Mouse (Mus musculus) heart, postnatal 10 days (tissue): ENCODE measurements around the gene Gm37240. TPM values are rescaled to one million over a fixed set of nuclear protein-coding genes. Genes with fewer than 3 reads are reported as not detected.

ENCODE experiments used
- DNase-seq, 2 experiments: peaks; one replicate each; pipeline ENCODE4 v3.0.0; 2021
- intact Hi-C: fragments of 180-260 bp; cut with DNase I; formaldehyde crosslinking; loops from one replicate; pipeline ENCODE4 v1.15.1; 2025
- total RNA-seq, 2 experiments: library from RNA; stranded (reverse); gene quantifications; 2 replicates each; pipeline ENCODE4 v1.2.3; 2021

Gm37240 gene
- total RNA-seq, 2 experiments from 2014 or later = 21.2 to 37.3 TPM

DNA sequence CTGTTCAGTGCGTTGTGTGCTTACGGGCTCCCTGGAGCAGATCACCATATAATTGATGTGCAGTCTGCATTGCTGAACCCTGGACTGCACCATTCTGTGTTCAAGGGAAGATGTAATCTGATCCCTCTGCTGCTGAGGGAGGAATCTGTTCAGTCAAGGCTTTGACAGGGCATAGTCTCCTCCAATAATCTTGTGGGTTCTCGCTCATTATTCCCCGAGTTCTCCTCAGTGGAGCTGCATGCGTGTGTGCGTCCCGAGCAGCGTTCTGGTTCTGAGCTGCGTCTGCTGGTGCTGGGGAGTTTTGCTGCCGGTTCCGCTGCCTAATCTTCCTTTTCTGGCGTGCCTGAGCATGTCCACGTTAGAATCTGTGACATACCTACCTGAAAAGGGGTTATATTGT is 935.2 kb downstream of the Gm37240 start:
- DNase-seq = peak; percentile 47 to 58
- intact Hi-C loops = no loop called here

DNA sequence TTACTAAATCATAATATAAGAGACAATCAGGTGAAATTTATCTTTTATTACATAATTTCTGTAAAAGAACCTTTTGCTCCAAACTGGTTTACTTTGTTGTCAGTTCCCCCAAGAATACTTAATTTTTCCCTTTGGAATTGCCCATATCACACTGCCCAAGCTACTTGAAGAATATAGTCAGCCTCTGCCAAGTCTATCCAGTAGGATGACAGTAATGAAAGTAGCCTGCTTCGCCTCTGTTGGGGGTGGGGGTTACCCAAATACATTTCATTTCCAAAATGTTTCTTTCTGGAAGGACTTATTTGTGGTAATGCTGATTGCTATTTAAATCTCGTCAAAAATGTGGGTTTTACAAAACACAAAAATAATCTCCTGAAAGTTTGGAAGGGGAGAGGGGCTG is 935.6 kb downstream of the Gm37240 start:
- no peak for DNase-seq
- intact Hi-C loops = no loop called here

DNA sequence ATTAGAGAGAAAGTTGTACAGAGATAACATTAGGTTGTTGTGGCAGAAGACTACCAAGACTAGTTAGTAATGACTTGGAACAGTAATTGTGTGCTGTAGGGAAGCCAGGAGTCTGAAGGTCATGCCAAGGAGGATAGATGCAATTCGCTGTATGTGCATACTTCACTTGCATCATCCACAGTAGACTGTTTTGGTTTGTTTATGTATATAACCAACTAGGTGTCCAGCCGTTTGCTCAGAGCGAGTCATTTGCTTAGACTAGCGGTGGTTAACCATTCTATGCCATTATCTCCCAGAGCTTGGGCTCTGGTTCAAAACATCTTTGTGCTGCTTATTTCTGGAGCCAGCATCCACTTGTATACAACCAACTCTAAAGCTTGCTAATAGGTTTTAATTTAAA is 937.9 kb downstream of the Gm37240 start:
- DNase-seq = peak in 1 of 2 experiments; percentile 17
- intact Hi-C loops = no loop called here

DNA sequence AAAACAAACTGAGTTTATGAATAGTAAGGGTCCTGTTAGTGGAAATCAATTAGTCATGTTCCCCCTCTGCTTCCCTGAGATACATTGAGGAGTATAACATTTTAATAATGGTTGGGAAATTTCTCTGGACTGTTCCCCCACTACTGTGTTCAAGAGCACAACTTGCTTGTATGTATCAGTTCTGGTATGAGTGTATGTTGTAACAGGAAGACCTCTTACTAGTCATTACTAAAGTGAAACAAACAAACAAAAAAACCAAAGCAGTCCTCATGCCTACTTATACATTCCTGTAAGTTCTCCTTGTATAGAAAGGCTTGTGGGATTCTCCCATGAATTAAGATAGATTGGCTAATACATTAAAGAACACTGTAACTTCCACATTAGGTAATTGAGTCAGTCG is 940.9 kb downstream of the Gm37240 start:
- no peak for DNase-seq
- intact Hi-C loops = no loop called here

DNA sequence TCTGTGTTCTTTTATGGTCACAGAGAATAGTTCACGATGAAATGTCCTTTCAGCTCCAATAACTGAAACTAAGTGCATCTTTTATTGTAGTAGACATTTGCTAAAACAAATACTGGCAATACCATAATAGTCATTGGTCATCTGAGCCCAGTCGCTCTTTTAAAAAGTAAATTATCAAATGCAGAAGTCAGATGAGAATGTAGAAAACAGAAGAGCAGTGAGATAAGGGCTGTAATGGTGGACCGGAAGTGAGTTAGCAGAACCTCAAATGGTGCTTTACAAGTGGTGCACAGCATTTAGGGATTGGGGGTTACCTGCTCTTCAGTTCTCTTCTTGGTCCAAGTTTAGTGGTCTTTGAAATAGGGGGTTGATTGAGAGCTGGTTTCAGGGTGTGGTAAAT is 942.4 kb downstream of the Gm37240 start:
- intact Hi-C loops = no loop called here
- no peak for DNase-seq

DNA sequence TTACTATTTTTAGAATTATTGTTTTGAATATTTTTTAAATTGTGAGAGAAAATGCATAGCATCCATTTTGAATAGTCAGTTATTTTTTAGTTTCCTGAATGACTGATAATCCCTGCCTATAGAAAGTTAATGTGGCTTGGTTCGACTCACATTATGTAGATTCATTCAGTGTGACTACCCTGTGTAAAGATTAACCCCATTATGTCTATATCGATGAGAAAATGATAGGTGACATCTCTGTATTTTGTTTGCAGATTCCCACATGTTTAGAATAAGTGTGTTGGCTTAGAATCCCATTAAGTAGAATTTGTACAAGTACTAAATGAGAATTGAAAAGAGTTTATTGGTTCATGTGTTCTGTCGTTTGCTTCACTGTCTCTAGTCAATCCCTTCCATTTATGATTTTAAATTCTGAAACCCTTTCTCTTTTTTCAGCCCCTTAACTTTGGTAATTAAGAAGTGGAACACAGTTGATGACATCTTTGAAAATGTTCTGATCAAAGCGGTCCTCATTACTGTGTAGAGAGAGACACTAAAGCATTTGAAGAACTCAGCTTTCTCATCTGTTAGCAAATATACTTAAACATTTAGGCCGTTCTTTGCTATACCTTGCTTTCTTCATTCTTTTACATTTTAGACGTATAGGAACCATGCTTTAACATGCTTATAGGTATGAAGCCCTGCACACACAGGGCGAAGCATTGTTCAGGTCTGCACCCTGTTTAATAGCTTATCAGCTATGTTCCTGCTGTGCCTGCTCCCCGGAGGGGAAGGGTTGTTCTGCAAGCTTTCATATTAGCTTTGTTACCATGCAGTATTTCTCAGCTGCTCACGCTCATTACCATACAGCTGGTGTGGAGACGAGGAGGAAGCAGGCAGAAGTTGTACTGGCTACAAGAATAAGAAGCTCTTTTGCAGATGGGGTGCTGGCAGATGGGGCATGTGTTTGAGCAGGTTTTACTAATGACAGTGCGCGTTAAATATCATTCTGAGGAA is 949.7 kb downstream of the Gm37240 start:
- no peak for DNase-seq
- intact Hi-C loops = no loop called here

DNA sequence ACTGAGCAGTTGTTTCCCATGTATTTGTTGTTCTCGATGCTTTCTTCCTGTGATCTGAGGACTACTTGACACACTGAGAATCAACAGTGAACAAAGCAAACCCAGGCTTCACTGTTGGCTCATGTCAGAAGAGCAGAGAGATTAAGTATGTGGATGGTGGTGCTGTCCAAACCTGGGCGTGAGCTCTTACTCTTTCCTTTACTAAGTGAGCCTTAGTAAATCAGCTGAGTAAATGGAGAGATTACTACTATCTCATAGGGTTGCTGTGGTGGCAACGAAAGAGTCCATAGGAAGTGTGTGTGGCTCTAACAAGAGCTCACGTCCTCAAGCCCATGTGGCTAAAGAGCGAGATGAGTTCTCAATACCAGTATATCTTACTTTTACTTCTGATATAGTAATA is 950.4 kb downstream of the Gm37240 start:
- no peak for DNase-seq
- intact Hi-C loops = no loop called here

DNA sequence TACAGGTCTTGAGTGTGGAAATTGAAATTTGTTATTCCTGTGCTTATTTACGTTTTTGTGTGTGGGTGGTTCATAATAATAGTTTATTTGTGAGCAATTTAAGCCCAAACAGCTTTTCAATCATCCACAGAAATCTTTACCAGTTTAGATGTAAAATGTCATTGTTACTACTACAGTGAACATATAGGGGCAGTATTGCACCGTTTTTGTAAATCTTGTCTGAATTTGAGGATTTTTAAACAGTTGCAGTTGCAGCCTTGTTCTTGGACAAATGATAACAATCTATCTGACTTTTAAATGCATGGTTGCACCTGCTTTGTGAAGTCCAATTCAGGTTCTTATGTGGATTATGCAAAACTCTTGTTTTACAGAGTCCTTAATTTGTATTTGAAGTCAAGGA is 951.1 kb downstream of the Gm37240 start:
- intact Hi-C loops = no loop called here
- no peak for DNase-seq

DNA sequence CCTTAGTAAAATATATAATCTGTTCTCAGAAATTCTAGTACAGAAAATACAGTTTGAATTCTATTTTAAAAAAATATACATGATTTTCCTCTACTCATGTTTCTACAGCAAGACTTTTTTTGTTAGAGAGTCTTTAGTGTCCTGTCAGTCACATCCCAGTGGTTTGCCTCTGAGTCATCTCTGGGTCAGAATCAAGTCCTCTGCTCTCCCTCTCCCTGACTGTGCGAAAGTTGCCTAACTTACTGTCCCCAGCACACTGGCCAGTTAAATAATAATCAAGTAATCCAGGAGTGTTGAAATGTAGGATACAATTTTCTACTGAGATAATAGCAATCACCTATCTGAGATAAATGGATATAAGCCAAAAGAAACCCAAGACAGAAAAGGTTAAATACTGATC is 951.6 kb downstream of the Gm37240 start:
- intact Hi-C loops = no loop called here
- no peak for DNase-seq

DNA sequence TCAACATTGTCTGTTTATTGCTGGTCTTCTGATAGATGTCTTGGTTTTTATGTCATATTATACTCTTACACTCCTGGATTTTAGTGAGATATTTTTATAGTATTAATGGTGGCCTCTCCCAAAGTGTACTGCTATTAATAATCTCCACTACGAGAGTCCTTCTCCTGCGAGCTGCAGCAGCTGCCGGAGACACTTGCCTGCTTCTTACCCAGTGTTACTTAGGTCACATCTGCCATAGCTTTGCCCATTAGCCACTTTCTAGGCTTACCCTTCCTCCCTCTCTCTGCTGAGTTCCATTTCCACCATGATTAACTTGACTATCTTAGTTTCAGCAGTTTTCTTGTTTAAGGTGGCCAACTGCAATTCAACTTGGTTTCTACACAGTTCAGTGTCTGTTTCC is 956.6 kb downstream of the Gm37240 start:
- intact Hi-C loops = no loop called here

DNA sequence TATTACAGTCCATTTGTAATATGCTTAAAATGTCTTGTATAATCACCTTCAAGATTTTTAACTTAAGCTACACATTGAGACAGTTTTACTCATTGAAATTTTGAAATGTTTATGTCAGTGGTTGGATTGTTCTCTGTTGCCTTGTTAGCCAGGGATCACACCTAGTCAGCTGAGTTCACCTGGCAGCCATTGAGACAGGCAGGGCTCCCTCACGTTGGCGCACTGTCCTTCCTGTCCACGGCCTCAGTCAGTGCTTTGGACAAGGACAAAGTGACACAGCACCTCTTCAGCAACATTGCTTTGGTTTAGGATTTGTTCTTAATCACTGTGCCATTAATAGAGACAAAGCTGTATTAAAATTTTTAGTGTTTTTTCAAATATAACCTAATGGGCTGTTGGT is 958.1 kb downstream of the Gm37240 start:
- intact Hi-C loops = loop anchor here (5.0 to 10.0 kb wide), 2 partner anchors 436 to 588 kb away; no protein-coding TSS in a partner anchor
- peak; percentile 46 to 73 for DNase-seq

More for the DNA sequence above, 956.6 kb downstream of the Gm37240 start:
- no peak for DNase-seq

DNA sequence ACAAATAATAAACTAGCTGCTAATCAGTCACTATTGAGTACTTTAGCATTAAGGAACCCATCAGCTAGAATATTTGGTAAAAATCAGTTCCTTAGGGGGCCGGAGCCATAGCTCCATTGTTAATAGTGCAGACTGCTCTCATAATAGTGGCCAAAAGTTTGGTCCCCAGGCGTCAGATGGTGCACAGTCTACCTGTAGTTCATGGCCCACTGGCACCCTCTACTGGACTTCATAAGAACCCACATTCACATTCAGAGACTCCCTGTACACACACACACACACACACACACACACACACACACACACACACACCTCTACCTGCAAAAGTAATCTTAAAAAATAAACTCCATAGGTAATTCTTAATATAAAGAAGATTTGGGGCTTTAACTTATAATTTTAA is 959.4 kb downstream of the Gm37240 start:
- peak in 1 of 2 experiments; percentile 35 for DNase-seq
- intact Hi-C loops = loop anchor here (5.0 to 10.0 kb wide), 2 partner anchors 437 to 589 kb away; no protein-coding TSS in a partner anchor

DNA sequence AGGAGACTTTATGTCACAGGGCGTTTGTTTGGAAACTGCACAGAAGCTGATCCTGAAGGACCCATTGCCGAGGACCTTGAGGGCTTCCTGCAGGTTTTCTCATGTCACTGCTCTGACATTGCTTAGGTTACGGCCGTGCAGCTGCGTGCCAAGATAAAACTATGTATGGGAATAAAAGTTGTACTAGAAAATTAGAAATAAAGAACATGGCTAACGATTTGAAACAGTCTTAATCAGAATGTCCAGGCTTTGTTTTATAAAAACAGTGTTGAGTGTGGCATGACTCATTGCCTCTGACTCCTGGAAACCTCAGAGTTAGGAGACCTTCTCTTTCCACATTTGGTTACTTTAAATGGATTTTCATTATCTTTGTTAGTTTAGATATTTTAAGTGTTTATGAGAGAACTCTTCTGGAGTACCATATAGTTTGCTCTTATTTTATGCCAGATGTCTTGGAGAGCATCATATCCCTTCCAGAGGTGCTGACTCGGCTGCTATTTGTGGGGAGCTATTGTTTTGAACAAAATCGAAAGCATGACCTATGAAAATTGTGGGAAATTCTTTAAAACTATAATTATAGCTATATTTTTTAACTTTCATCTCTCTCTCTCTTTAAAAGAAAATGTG is 960.0 kb downstream of the Gm37240 start:
- no peak for DNase-seq
- intact Hi-C loops = loop anchor here (5.0 to 10.0 kb wide), 2 partner anchors 438 to 590 kb away; no protein-coding TSS in a partner anchor

DNA sequence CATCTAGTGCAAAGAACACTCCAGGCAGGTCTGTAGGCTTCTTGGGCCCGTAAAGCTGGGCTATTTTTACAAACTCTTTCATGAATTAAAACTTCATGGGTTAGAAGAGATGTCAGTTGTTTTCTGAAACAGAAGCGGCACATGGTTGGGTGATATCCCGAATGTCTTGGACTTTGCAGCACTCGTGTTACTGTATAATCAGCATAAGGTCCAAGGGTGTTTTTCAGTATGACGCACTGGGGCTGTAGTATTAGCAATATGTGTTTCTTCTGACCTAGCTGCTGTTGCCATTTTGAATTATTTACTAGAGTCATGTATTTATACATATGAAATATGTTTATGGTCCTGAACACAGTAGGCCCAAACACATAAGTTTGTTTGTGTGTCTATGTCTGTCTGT is 961.2 kb downstream of the Gm37240 start:
- no peak for DNase-seq
- intact Hi-C loops = loop anchor here (5.0 to 10.0 kb wide), 2 partner anchors 439 to 591 kb away; no protein-coding TSS in a partner anchor

DNA sequence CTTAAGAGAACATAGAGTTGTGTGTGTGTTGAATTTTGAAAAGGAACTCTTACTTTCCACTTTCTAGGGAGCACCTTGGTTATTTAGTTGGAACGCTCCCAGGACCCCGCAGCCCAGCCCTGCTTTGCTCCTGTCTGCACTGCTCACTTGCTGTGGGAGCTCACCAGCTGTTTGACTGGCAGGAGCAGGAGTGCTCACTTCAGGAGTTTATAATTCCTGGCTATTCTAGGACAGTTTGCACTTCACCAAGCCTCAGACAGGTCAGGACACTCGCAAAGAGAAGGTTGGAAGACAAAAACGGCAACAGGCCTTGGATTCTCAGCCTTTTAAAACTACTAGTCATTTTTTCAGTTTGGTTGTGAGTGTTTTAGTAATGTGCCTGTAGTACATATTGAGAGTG is 962.1 kb downstream of the Gm37240 start:
- intact Hi-C loops = loop anchor here (2.0 to 10.0 kb wide), 3 partner anchors 440 to 648 kb away; no protein-coding TSS in a partner anchor
- peak; percentile 59 to 64 for DNase-seq

DNA sequence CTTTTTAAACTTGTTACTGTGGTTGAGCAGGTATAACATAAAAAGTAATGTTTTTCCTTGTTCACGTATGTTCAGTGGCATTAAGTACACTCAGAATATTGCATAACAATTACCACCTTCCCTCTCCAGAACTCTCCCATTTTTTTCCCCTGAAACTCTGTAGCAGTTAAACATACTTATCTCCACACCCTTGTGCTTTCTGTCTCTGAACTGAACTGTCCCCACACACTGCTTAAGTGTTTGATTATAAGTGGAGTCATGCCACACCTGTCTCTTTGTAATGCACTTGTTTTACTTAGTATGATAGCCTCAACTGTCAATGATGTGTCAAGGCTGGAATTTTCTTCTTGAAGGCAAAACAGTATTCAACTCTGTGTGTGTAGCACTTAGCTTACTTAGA is 963.6 kb downstream of the Gm37240 start:
- intact Hi-C loops = loop anchor here (2.0 to 10.0 kb wide), 4 partner anchors 354 to 1004 kb away; no protein-coding TSS in a partner anchor
- no peak for DNase-seq

DNA sequence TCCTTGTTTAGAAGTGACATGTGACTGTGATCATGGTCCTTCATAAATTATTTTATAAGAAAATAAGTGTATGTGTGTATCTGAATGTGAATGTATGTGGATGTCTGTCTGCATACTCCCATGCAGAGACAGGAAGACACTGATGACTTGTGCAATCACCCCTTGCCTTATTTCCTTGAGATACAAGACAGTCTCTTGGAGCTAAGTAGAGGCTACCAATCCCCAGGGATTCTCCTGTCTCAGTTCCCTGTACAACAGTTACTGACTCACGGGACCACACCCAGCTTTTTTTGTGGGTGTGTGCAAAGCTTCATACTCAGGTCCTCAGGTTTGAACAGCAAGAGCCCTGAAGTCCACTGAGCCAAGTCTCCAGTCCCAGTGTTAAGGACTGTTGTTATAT is 964.1 kb downstream of the Gm37240 start:
- DNase-seq = no peak
- intact Hi-C loops = loop anchor here (5.0 to 10.0 kb wide), 3 partner anchors 354 to 1004 kb away; no protein-coding TSS in a partner anchor

DNA sequence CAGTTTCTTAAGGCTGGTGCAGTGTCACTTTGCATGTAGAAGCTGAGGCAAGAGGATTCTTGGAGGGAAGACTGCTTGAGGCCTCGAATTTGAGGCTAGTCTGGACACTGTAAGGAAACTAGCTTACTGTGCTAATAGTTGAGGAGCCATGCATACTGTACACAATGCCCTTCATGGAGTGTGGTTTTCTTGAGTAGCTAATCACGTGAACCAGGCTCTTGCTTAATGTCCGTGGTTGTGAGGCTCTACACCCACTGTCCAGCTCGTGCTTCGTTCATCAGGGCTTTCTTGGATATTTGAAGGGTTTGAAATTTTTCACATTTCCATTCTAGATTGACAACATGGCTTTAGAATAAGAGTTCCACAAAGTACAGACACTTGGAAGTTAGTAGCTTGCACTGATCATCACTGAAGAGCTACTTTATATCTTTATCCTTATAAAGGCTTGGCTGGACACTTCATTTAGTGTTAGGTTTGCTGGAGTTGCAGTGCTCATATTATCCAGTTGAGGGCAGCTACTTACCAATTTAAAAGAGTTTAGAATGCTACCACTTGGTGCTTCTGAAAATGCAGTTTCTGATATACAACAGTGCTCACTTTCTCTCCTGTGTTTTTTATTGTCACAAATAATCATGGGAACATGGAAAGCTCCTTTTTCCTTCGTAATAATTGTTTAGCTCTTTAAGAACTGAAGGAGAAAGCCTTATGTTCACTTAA is 965.5 kb downstream of the Gm37240 start:
- intact Hi-C loops = loop anchor here (5.0 to 10.0 kb wide), 3 partner anchors 355 to 1005 kb away; no protein-coding TSS in a partner anchor
- DNase-seq = peak; percentile 64

DNA sequence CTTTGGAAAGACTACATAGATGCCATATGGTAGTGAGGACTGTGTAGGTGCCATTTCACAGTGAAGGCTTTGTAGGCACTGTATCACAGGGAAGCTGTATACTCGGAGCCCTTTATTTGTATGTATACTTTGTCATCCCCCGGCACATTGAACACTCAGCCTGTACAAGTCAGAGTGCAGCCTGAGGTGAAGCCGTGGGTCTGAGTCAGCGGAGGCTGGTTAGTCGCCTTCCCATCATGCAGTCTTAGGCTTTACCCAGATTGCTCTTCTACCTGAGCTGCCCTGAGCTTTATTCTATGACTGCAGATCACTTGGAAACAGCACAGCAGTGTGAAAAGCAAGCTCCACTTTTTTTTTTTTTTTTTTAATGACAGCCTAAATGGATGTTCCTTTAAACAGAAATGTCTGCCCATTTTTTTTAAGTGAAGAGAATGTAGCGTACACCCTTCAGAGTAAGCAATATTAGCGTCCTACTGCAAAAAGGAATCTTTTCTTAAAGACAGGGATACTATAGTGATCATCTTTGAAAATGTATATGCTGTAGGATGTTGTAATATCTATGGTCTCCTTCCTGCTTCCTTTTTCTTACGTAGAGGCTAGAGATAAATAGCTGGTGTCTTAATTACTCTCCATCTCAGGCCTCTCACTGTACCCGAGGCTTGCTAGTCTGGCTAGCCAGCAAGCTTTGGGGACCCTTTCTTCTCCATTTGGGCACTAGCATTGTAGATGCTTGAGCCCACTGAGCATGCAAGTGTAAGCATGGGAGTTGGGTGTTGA is 969.2 kb downstream of the Gm37240 start:
- intact Hi-C loops = loop anchor here (10.0 kb wide), 2 partner anchors 777 to 1217 kb away; no protein-coding TSS in a partner anchor
- no peak for DNase-seq

DNA sequence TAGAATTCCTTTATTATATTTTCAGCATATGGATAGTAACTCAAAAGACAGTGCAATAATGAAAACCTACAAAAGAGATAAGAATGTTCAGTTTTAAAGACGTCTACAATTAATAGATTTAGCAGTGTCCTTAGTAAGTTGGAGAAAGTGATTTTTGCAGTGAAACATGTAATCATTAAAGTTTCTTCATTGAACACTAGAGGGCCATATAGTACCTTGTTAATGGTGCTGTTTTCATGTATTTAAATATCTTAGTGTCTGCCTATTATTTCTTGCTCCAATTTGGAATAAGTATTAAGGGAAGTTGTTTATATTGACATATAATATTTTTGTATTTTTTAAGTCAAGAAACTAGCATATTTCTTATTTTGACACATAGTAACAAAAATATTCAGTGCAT is 973.0 kb downstream of the Gm37240 start:
- DNase-seq = no peak
- intact Hi-C loops = loop anchor here (5.0 to 10.0 kb wide), 3 partner anchors 781 to 1221 kb away; no protein-coding TSS in a partner anchor
